Comparison of ENCODE assay signal across 8 mouse cellular contexts in genomic region chr6:39257111-39257571, GRCm38 (mm10). TPM values are rescaled to one million over a fixed set of nuclear protein-coding genes. Genes with fewer than 3 reads are reported as not detected.
DNase-seq lines count a peak whose midpoint lies in the region; ATAC-seq and TF ChIP-seq lines count a peak whose summit lies in the region.

No protein-coding gene starts in this region.

- H3K4me2 ChIP-seq in forebrain, embryonic 12.5 days: peak overlapping the region; percentile 84
- H3K4me2 ChIP-seq in hindbrain, embryonic 14.5 days (replicated peaks): peak overlapping the region; percentile 77
- H3K4me2 ChIP-seq in limb, embryonic 13.5 days (replicated peaks): peak overlapping the region; percentile 83

- under 1% methylated on average over 18 of the region's 18 CpGs for WGBS in forebrain, embryonic 12.5 days
- 0% methylated on average over 18 of the region's 18 CpGs for WGBS in hindbrain, embryonic 14.5 days
- WGBS in limb, embryonic 13.5 days: 0% methylated on average over 18 of the region's 18 CpGs

- H3K9me3 ChIP-seq in forebrain, embryonic 12.5 days: no peaks in the 10 kb centered on the region
- no peaks in the 10 kb centered on the region for H3K9me3 ChIP-seq in hindbrain, embryonic 14.5 days (ENCODE audit: control insufficient read depth, low read length)
- H3K9me3 ChIP-seq in limb, embryonic 13.5 days: no peaks in the 10 kb centered on the region

- no peaks in the 10 kb centered on the region for H3K36me3 ChIP-seq in forebrain, embryonic 12.5 days (replicated peaks)
- H3K36me3 ChIP-seq in hindbrain, embryonic 14.5 days (replicated peaks; ENCODE audit: control insufficient read depth, insufficient read depth): no peaks in the 10 kb centered on the region
- no peaks in the 10 kb centered on the region for H3K36me3 ChIP-seq in limb, embryonic 13.5 days

- TF ChIP-seq POLR2A in brain, embryonic 14.5 days (IDR thresholded peaks at IDR 0.05; ENCODE audit: borderline replicate concordance, extremely low read depth, insufficient read depth, insufficient read length, poor library complexity, severe bottlenecking): no peak

- peak; percentile 67 for ATAC-seq in forebrain, embryonic 12.5 days (ENCODE audit: low FRiP score)
- ATAC-seq in hindbrain, embryonic 14.5 days (ENCODE audit: low FRiP score): peak; percentile 63
- ATAC-seq in limb, embryonic 13.5 days (ENCODE audit: low FRiP score, low read depth): peak; percentile 32; the same call in 1 of the 2 replicates
- ATAC-seq in megakaryocyte-erythroid progenitor cell, adult 5-6 weeks (replicated peaks; ENCODE audit: low FRiP score, low TSS enrichment, poor library complexity, severe bottlenecking): no peak

- peaks cover 21% of the 10 kb centered on the region for H3K4me1 ChIP-seq in forebrain, embryonic 12.5 days
- peaks cover 6% of the 10 kb centered on the region; the same call in 1 of the 2 replicates for H3K4me1 ChIP-seq in hindbrain, embryonic 14.5 days (replicated peaks; ENCODE audit: control insufficient read depth, insufficient read depth, low read length)
- H3K4me1 ChIP-seq in limb, embryonic 13.5 days: peaks cover 42% of the 10 kb centered on the region

- H3K9ac ChIP-seq in forebrain, embryonic 12.5 days: peak overlapping the region; percentile 63
- peak overlapping the region; percentile 57 for H3K9ac ChIP-seq in hindbrain, embryonic 14.5 days
- peak overlapping the region; percentile 65 for H3K9ac ChIP-seq in limb, embryonic 13.5 days

- peak; percentile 41 for TF ChIP-seq CTCF in layer of hippocampus, adult 2 months (conservative IDR thresholded peaks at IDR 0.05)
- TF ChIP-seq CTCF in brain, embryonic 14.5 days (IDR thresholded peaks at IDR 0.05; ENCODE audit: borderline replicate concordance, extremely low read depth, insufficient read depth, insufficient read length): no peak

- H3K4me3 ChIP-seq in layer of hippocampus, adult 2 months: peak overlapping the region; percentile 76
- peak overlapping the region; percentile 49 for H3K4me3 ChIP-seq in forebrain, embryonic 12.5 days (replicated peaks)
- H3K4me3 ChIP-seq in hindbrain, embryonic 14.5 days (replicated peaks; ENCODE audit: low read length): peak overlapping the region; percentile 40
- peak overlapping the region; percentile 47 for H3K4me3 ChIP-seq in limb, embryonic 13.5 days

- peak overlapping the region; percentile 90 for H3K27ac ChIP-seq in layer of hippocampus, adult 2 months
- H3K27ac ChIP-seq in forebrain, embryonic 12.5 days: peak overlapping the region; percentile 75
- peak overlapping the region; percentile 76 for H3K27ac ChIP-seq in hindbrain, embryonic 14.5 days
- H3K27ac ChIP-seq in limb, embryonic 13.5 days: peak overlapping the region; percentile 84

- H3K27me3 ChIP-seq in forebrain, embryonic 12.5 days: peaks cover 11% of the 10 kb centered on the region
- H3K27me3 ChIP-seq in hindbrain, embryonic 14.5 days (ENCODE audit: control insufficient read depth, insufficient read depth, low read length): 0 out of 2 replicates have a peak, but pooled peaks cover 3% of the 10 kb centered on the region
- no peaks in the 10 kb centered on the region for H3K27me3 ChIP-seq in limb, embryonic 13.5 days

- DNase-seq in layer of hippocampus, adult 2 months (ENCODE audit: low spot score in 2 of 2): peak in 1 of 2 experiments; percentile 16
- DNase-seq in layer of hippocampus, postnatal 36 days: no peak
- DNase-seq in brain, embryonic 14.5 days (ENCODE audit: low read depth): peak; percentile 71
- DNase-seq in hindbrain, embryonic 14.5 days (ENCODE audit: low spot score): peak; percentile 57
- peak; percentile 66 for DNase-seq in naive thymus-derived CD4-positive, alpha-beta T cell, adult 2 months (ENCODE audit: low read depth)

RNA-seq across cellular contexts. Expression of gene Kdm7a, which starts 50.6 kb away (rescaled TPM):
- 10 to 100 TPM; 47.7 to 54.5 TPM for total RNA-seq in layer of hippocampus, adult 2 months (2021)
- total RNA-seq in layer of hippocampus, postnatal 36 days (2021): 10 to 100 TPM; 57.2 to 64.2 TPM
- polyA plus RNA-seq in brain, embryonic 14.5 days (2012; rRNA removed): 7.1 and 9.6 TPM in 2 replicates
- polyA plus RNA-seq in forebrain, embryonic 12.5 days (2016; fragmentation: Nextera tagmentation; extraction: Ambion mirVana): 16.8 and 18.1 TPM in 2 replicates
- polyA plus RNA-seq in hindbrain, embryonic 14.5 days (2014; fragmentation: Nextera tagmentation; extraction: Ambion mirVana): 5.5 TPM in 2 replicates
- 7.2 and 7.8 TPM in 2 replicates for polyA plus RNA-seq in limb, embryonic 13.5 days (2015; fragmentation: Nextera tagmentation; extraction: Ambion mirVana)
- total RNA-seq in megakaryocyte-erythroid progenitor cell, adult 5-6 weeks (2014; fragmentation: Nextera tagmentation): 8.2 and 15.4 TPM in 2 replicates
- 17.8 and 18.1 TPM in 2 replicates for total RNA-seq in megakaryocyte-erythroid progenitor cell, adult 5-6 weeks (2017)

Comparison
In these comparisons a context has a peak if more than half of its experiments do, and no peak if none do; other contexts are left out.
1. DNase-seq: peak in brain, embryonic 14.5 days (single experiment), hindbrain, embryonic 14.5 days (single experiment) and naive thymus-derived CD4-positive, alpha-beta T cell, adult 2 months (single experiment); none in layer of hippocampus, postnatal 36 days (0 of 2).
2. Peak in every context shown above with its lines, with median percentiles within 50 percentile points of each other: H3K27ac ChIP-seq, H3K4me3 ChIP-seq, H3K4me2 ChIP-seq and H3K9ac ChIP-seq.